Mouse (Mus musculus) midbrain, embryonic 14.5 days (tissue): ENCODE results near the gene Tssk4. TPM values are rescaled to one million over a fixed set of nuclear protein-coding genes. Genes with fewer than 3 reads are reported as not detected.

Experiments used
- ATAC-seq: fragments of 200-750 bp; cut with Nextera tagmentation; 2 replicates; pipeline ENCODE4 v1.8.0; 2017; ENCODE audit warnings: moderate number of reproducible peaks, moderate library complexity; ENCODE audit not compliant: low FRiP score, low TSS enrichment
- DNase-seq: peaks from one replicate; pipeline ENCODE4 v3.0.0-alpha.2; 2015
- H3K27ac ChIP-seq: fragments of 300-500 bp; sonication (generic); replicated peaks from 2 replicates; pipeline ENCODE4 v1.5.1; 2014; ENCODE audit warnings: mild to moderate bottlenecking, low read depth, low read length, moderate library complexity
- H3K27me3 ChIP-seq: fragments of 300-500 bp; sonication (generic); 2 replicates; pipeline ENCODE4 v1.6.1; 2014; ENCODE audit warnings: low read length, control low read depth, mixed read lengths; ENCODE audit not compliant: control insufficient read depth, insufficient read depth
- H3K36me3 ChIP-seq: fragments of 300-500 bp; sonication (generic); 2 replicates; pipeline ENCODE4 v1.6.1; 2014; ENCODE audit warnings: low read length, control low read depth; ENCODE audit not compliant: control insufficient read depth, insufficient read depth
- H3K4me1 ChIP-seq: fragments of 300-500 bp; sonication (generic); 2 replicates; pipeline ENCODE4 v1.6.1; 2014; ENCODE audit warnings: mild to moderate bottlenecking, antibody characterized with exemption, low read length, control low read depth; ENCODE audit not compliant: control insufficient read depth, insufficient read depth
- H3K4me2 ChIP-seq: fragments of 300-500 bp; sonication (generic); 2 replicates; pipeline ENCODE4 v1.6.1; 2014; ENCODE audit warnings: mild to moderate bottlenecking, low read length, moderate library complexity
- H3K4me3 ChIP-seq: fragments of 300-500 bp; sonication (generic); replicated peaks from 2 replicates; pipeline ENCODE4 v1.5.1; 2014; ENCODE audit warnings: low read depth, low read length
- H3K9ac ChIP-seq: fragments of 300-500 bp; sonication (generic); replicated peaks from 2 replicates; pipeline ENCODE4 v1.6.1; 2014; ENCODE audit warnings: mild to moderate bottlenecking, low read length, moderate library complexity
- H3K9me3 ChIP-seq: fragments of 300-500 bp; sonication (generic); 2 replicates; pipeline ENCODE4 v1.6.1; 2016; ENCODE audit warnings: low read length, control low read depth, mixed read lengths; ENCODE audit not compliant: control insufficient read depth
- WGBS: fragments of 180-500 bp; shearing (Covaris S2); extraction: QIAGEN DNeasy Blood & Tissue Kit; methylation state at CpG from one replicate; pipeline ENCODE4 v1.1.7; 2014; 5-methylcytosine and 5-hydroxymethylcytosine counted together
- polyA plus RNA-seq: library from polyadenylated mRNA; unstranded; fragments of >200 nt; fragmentation: Nextera tagmentation; extraction: Ambion mirVana; gene quantifications from 2 replicates; pipeline ENCODE4 v1.2.1, GENCODE M21; 2014

Gene Tssk4
- 0.35 and 0.47 TPM in 2 replicates for polyA plus RNA-seq

- H3K27me3 ChIP-seq: no peaks in the 10 kb centered on the region
- WGBS: 93% methylated on average over 2 of the region's 2 CpGs
- H3K9ac ChIP-seq: no peak within 1 kb of the TSS
- no peaks in the 10 kb centered on the region for H3K9me3 ChIP-seq
- ATAC-seq (no peak), DNase-seq (no peak)
- no peaks in the 10 kb centered on the region for H3K4me1 ChIP-seq
- H3K36me3 ChIP-seq: 0 out of 2 replicates have a peak, but pooled peaks cover 3% of the 10 kb centered on the region
- no peak within 1 kb of the TSS for H3K4me3 ChIP-seq
- no peak within 1 kb of the TSS for H3K27ac ChIP-seq
- no peak within 1 kb of the TSS for H3K4me2 ChIP-seq
These were observed at the start of gene Tssk4 for GRCm38 (mm10) chr14:55649884-55650283. Gene Tssk4, plus strand, starts transcription at chr14:55650184.

GRCm38 (mm10) chr14:55603271-55603632 lies 46.7 kb upstream of the Tssk4 start, which contains the start of gene Irf9:
Gene Irf9, plus strand, starts transcription at chr14:55603571.
- Histone ChIP-seq H3K27ac (no peak within 1 kb of the TSS), H3K9ac (peak within 1 kb of the TSS; percentile 36; the same call in 1 of the 2 replicates)

GRCm38 (mm10) chr14:55603633-55604576 lies 46.1 kb upstream of the Tssk4 start:
- DNase-seq (peak; percentile 83), ATAC-seq (peak; percentile 87)
- Histone ChIP-seq H3K9me3 (no peaks in the 10 kb centered on the region), H3K9ac (peak overlapping the region; percentile 36; the same call in 1 of the 2 replicates), H3K36me3 (peaks cover 89% of the 10 kb centered on the region), H3K27ac (no peak overlapping the region), H3K4me3 (no peak overlapping the region), H3K4me2 (peak overlapping the region; percentile 28), H3K4me1 (no peaks in the 10 kb centered on the region), H3K27me3 (no peaks in the 10 kb centered on the region)
- 21% methylated on average over 19 of the region's 19 CpGs for WGBS

More at GRCm38 (mm10) chr14:55603271-55603632, 46.7 kb upstream of the Tssk4 start, which contains the start of gene Irf9:
- Histone ChIP-seq H3K9me3 (no peaks in the 10 kb centered on the region), H3K36me3 (peaks cover 89% of the 10 kb centered on the region), H3K4me3 (no peak within 1 kb of the TSS), H3K4me2 (peak within 1 kb of the TSS; percentile 28), H3K27me3 (no peaks in the 10 kb centered on the region), H3K4me1 (no peaks in the 10 kb centered on the region)
- no peak for DNase-seq
- WGBS: 87% methylated on average over 7 of the region's 7 CpGs
- ATAC-seq: no peak

- DNase-seq (no peak), ATAC-seq (no peak)
- H3K9me3 ChIP-seq: no peaks in the 10 kb centered on the region
- H3K27me3 ChIP-seq: no peaks in the 10 kb centered on the region
- peaks cover 89% of the 10 kb centered on the region for H3K36me3 ChIP-seq
- H3K9ac ChIP-seq: no peak overlapping the region
- no peaks in the 10 kb centered on the region for H3K4me1 ChIP-seq
- no peak overlapping the region for H3K27ac ChIP-seq
- no peak overlapping the region for H3K4me2 ChIP-seq
- WGBS: 94% methylated on average over 11 of the region's 11 CpGs
- H3K4me3 ChIP-seq: no peak overlapping the region
These were observed 45.2 kb upstream of the Tssk4 start for GRCm38 (mm10) chr14:55604823-55605222.

GRCm38 (mm10) chr14:55605743-55606459 lies 44.1 kb upstream of the Tssk4 start:
- no peak for DNase-seq
- Histone ChIP-seq H3K36me3 (peaks cover 88% of the 10 kb centered on the region), H3K27ac (no peak overlapping the region), H3K4me3 (no peak overlapping the region), H3K4me2 (no peak overlapping the region), H3K9me3 (no peaks in the 10 kb centered on the region), H3K27me3 (no peaks in the 10 kb centered on the region), H3K4me1 (no peaks in the 10 kb centered on the region), H3K9ac (no peak overlapping the region)
- WGBS: 95% methylated on average over 16 of the region's 16 CpGs
- ATAC-seq: no peak

- no peak overlapping the region for H3K4me2 ChIP-seq
- no peak for DNase-seq
- H3K27me3 ChIP-seq: no peaks in the 10 kb centered on the region
- no peak overlapping the region for H3K9ac ChIP-seq
- H3K36me3 ChIP-seq: peaks cover 65% of the 10 kb centered on the region
- WGBS: 95% methylated on average over 6 of the region's 6 CpGs
- ATAC-seq: no peak
- H3K4me3 ChIP-seq: no peak overlapping the region
- H3K9me3 ChIP-seq: no peaks in the 10 kb centered on the region
- H3K4me1 ChIP-seq: no peaks in the 10 kb centered on the region
- H3K27ac ChIP-seq: no peak overlapping the region
These were observed 41.6 kb upstream of the Tssk4 start for GRCm38 (mm10) chr14:55608339-55608738.

GRCm38 (mm10) chr14:55613346-55613745 lies 36.6 kb upstream of the Tssk4 start:
- no peak overlapping the region for H3K4me2 ChIP-seq
- H3K27ac ChIP-seq: no peak overlapping the region
- no peak for ATAC-seq
- no peaks in the 10 kb centered on the region for H3K9me3 ChIP-seq
- 62% methylated on average over 6 of the region's 6 CpGs for WGBS
- H3K4me3 ChIP-seq: no peak overlapping the region
- DNase-seq: no peak
- no peak overlapping the region for H3K9ac ChIP-seq
- H3K27me3 ChIP-seq: no peaks in the 10 kb centered on the region
- H3K4me1 ChIP-seq: no peaks in the 10 kb centered on the region
- peaks cover 26% of the 10 kb centered on the region for H3K36me3 ChIP-seq

- ATAC-seq: no peak
- no peak overlapping the region for H3K9ac ChIP-seq
- no peaks in the 10 kb centered on the region for H3K27me3 ChIP-seq
- no peaks in the 10 kb centered on the region for H3K4me1 ChIP-seq
- H3K4me2 ChIP-seq: no peak overlapping the region
- H3K36me3 ChIP-seq: peaks cover 12% of the 10 kb centered on the region
- no peak overlapping the region for H3K4me3 ChIP-seq
- DNase-seq: no peak
- H3K9me3 ChIP-seq: no peaks in the 10 kb centered on the region
- WGBS: 84% methylated on average over 7 of the region's 7 CpGs
- no peak overlapping the region for H3K27ac ChIP-seq
These were observed 35.3 kb upstream of the Tssk4 start for GRCm38 (mm10) chr14:55614565-55615178.
